Mouse (Mus musculus) heart, adult 2 months (tissue): ENCODE measurements around the gene Slc28a1.

Experiments
- CTCF ChIP-seq: fragments of 200-600 bp; IDR thresholded peaks from 2 replicates; pipeline ENCODE4 v1.8.1; 2022; ENCODE audit warnings: antibody characterized with exemption, mild to moderate bottlenecking, moderate library complexity
- EP300 ChIP-seq: fragments of 200-500 bp; IDR thresholded peaks from 2 replicates; pipeline ENCODE4 v1.6.1; 2011; ENCODE audit warnings: low read depth, low read length, control low read depth; ENCODE audit not compliant: insufficient read depth
- POLR2A ChIP-seq: fragments of 200-500 bp; IDR thresholded peaks from 2 replicates; pipeline ENCODE4 v1.6.1; 2011; ENCODE audit warnings: mild to moderate bottlenecking, low read depth, low read length, control low read depth; ENCODE audit not compliant: insufficient read depth

GRCm38 (mm10) chr7:81075732-81076131 lies 38.9 kb upstream of the Slc28a1 start:
- TF ChIP-seq CTCF (no peak), EP300 (no peak), POLR2A (no peak)
